Mouse (Mus musculus) intestine, embryonic 14.5 days (tissue): ENCODE measurements around the gene Sphk1. TPM values are rescaled to one million over a fixed set of nuclear protein-coding genes. Genes with fewer than 3 reads are reported as not detected.

ENCODE experiments used
- ATAC-seq: fragments of 200-750 bp; cut with Nextera tagmentation; replicated peaks from 2 replicates; pipeline ENCODE4 v1.8.0; 2017; ENCODE audit warnings: low read depth, moderate number of reproducible peaks, moderate TSS enrichment, moderate library complexity; ENCODE audit not compliant: low FRiP score, low TSS enrichment
- DNase-seq: peaks from one replicate; pipeline ENCODE4 v3.0.0-alpha.2; 2018; ENCODE audit warnings: low spot score
- H3K27ac ChIP-seq: fragments of 300-500 bp; sonication (generic); 2 replicates; pipeline ENCODE4 v1.5.1; 2014; ENCODE audit warnings: low read depth, mild to moderate bottlenecking, control low read depth
- H3K27me3 ChIP-seq: fragments of 300-500 bp; sonication (generic); replicated peaks from 2 replicates; pipeline ENCODE4 v1.6.1; 2014; ENCODE audit warnings: low read length, control low read depth; ENCODE audit not compliant: control insufficient read depth, insufficient read depth
- H3K36me3 ChIP-seq: fragments of 300-500 bp; sonication (generic); 2 replicates; pipeline ENCODE4 v1.6.1; 2014; ENCODE audit warnings: low read length, control low read depth; ENCODE audit not compliant: control insufficient read depth, insufficient read depth
- H3K4me1 ChIP-seq: fragments of 300-500 bp; sonication (generic); replicated peaks from 2 replicates; pipeline ENCODE4 v1.6.1; 2014; ENCODE audit warnings: low read length, control low read depth, mixed read lengths; ENCODE audit not compliant: control insufficient read depth, insufficient read depth
- H3K4me2 ChIP-seq: fragments of 300-500 bp; sonication (generic); 2 replicates; pipeline ENCODE4 v1.6.1; 2014; ENCODE audit warnings: low read length
- H3K4me3 ChIP-seq: fragments of 300-500 bp; sonication (generic); 2 replicates; pipeline ENCODE4 v1.5.1; 2014; ENCODE audit warnings: low read depth, low read length, control low read depth, mixed read lengths
- H3K9ac ChIP-seq: fragments of 300-500 bp; sonication (generic); 2 replicates; pipeline ENCODE4 v1.6.1; 2014; ENCODE audit warnings: mild to moderate bottlenecking, low read length
- H3K9me3 ChIP-seq: fragments of 300-500 bp; sonication (generic); 2 replicates; pipeline ENCODE4 v1.6.1; 2016; ENCODE audit warnings: low read length, control low read depth; ENCODE audit not compliant: control insufficient read depth
- WGBS: fragments of 180-500 bp; shearing (Covaris S2); extraction: QIAGEN DNeasy Blood & Tissue Kit; methylation state at CpG from one replicate; pipeline ENCODE4 v1.1.7; 2014; 5-methylcytosine and 5-hydroxymethylcytosine counted together
- polyA plus RNA-seq: library from polyadenylated mRNA; unstranded; fragments of >200 nt; fragmentation: Nextera tagmentation; extraction: Ambion mirVana; gene quantifications from 2 replicates; pipeline ENCODE4 v1.2.1, GENCODE M21; 2014

Gene Sphk1
- polyA plus RNA-seq, 1 experiment from 2014 or later, result 4.5 TPM

GRCm38 (mm10) chr11:116554171-116554878, 23.6 kb downstream of the Sphk1 start:
- H3K4me3 ChIP-seq, result no peak overlapping the region
- H3K36me3 ChIP-seq, result no peaks in the 10 kb centered on the region
- no peaks in the 10 kb centered on the region for H3K27me3 ChIP-seq
- peaks cover 33% of the 10 kb centered on the region for H3K4me1 ChIP-seq
- H3K27ac ChIP-seq, result no peak overlapping the region
- H3K9me3 ChIP-seq, result no peaks in the 10 kb centered on the region
- ATAC-seq (no peak), DNase-seq (peak; percentile 68)
- no peak overlapping the region for H3K9ac ChIP-seq
- no peak overlapping the region for H3K4me2 ChIP-seq
- 31% methylated on average over 12 of the region's 12 CpGs for WGBS

GRCm38 (mm10) chr11:116555572-116555971, 24.8 kb downstream of the Sphk1 start:
- no peak overlapping the region for H3K9ac ChIP-seq
- no peak overlapping the region for H3K4me3 ChIP-seq
- no peaks in the 10 kb centered on the region for H3K36me3 ChIP-seq
- no peak for DNase-seq
- H3K27me3 ChIP-seq, result no peaks in the 10 kb centered on the region
- peaks cover 24% of the 10 kb centered on the region for H3K4me1 ChIP-seq
- H3K27ac ChIP-seq, result no peak overlapping the region
- no peak for ATAC-seq
- H3K4me2 ChIP-seq, result no peak overlapping the region
- 26% methylated on average over 1 of the region's 1 CpGs for WGBS
- H3K9me3 ChIP-seq, result no peaks in the 10 kb centered on the region

DNA sequence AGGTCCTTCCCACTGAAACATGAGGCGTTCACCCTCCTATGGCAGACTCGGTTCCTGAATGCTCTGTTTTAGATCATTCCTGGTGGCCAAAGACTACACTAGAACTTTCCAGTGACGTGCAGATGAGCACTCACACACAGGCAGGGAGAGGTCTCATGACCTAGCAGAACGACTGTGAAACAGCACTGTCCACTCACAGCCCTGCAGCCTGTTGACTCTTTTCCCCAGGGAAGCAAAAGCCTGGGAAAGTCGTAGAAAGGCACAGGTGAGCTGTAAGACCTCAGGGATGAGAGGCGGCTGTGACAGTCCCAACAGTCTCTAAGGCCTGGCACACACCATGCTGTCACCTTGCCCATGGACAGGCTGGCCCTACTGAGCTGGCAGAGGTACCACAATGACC, 25.6 kb downstream of the Sphk1 start:
- no peak for DNase-seq
- WGBS, result 40% methylated on average over 6 of the region's 6 CpGs
- Histone ChIP-seq H3K4me3 (no peak overlapping the region), H3K4me1 (peaks cover 17% of the 10 kb centered on the region), H3K9me3 (no peaks in the 10 kb centered on the region), H3K9ac (no peak overlapping the region), H3K4me2 (no peak overlapping the region), H3K27me3 (no peaks in the 10 kb centered on the region), H3K27ac (0 out of 2 replicates have a peak overlapping the region, but pooled peaks have one; percentile 4), H3K36me3 (no peaks in the 10 kb centered on the region)
- ATAC-seq, result no peak

- H3K9ac ChIP-seq, result no peak overlapping the region
- H3K4me1 ChIP-seq, result peaks cover 9% of the 10 kb centered on the region; the same call in 1 of the 2 replicates
- ATAC-seq (no peak), DNase-seq (no peak)
- H3K27ac ChIP-seq, result no peak overlapping the region
- no peaks in the 10 kb centered on the region for H3K36me3 ChIP-seq
- H3K27me3 ChIP-seq, result no peaks in the 10 kb centered on the region
- no peaks in the 10 kb centered on the region for H3K9me3 ChIP-seq
- 49% methylated on average over 7 of the region's 7 CpGs for WGBS
- H3K4me3 ChIP-seq, result no peak overlapping the region
- H3K4me2 ChIP-seq, result no peak overlapping the region
These were observed 34.7 kb downstream of the Sphk1 start for GRCm38 (mm10) chr11:116565283-116566041.

- Histone ChIP-seq H3K4me3 (no peak overlapping the region), H3K4me2 (no peak overlapping the region), H3K27me3 (no peaks in the 10 kb centered on the region), H3K27ac (no peak overlapping the region), H3K36me3 (no peaks in the 10 kb centered on the region), H3K9me3 (no peaks in the 10 kb centered on the region), H3K4me1 (peaks cover 15% of the 10 kb centered on the region), H3K9ac (no peak overlapping the region)
- no peak for ATAC-seq
- WGBS, result 84% methylated on average over 8 of the region's 8 CpGs
- no peak for DNase-seq
These were observed 36.8 kb downstream of the Sphk1 start for GRCm38 (mm10) chr11:116567531-116567930.

GRCm38 (mm10) chr11:116570821-116571220, 40.1 kb downstream of the Sphk1 start:
- 76% methylated on average over 7 of the region's 7 CpGs for WGBS
- Histone ChIP-seq H3K4me3 (no peak overlapping the region), H3K4me1 (peaks cover 26% of the 10 kb centered on the region), H3K27me3 (no peaks in the 10 kb centered on the region), H3K4me2 (no peak overlapping the region), H3K9me3 (no peaks in the 10 kb centered on the region), H3K9ac (no peak overlapping the region), H3K27ac (no peak overlapping the region), H3K36me3 (no peaks in the 10 kb centered on the region)
- ATAC-seq, result no peak
- no peak for DNase-seq

DNA sequence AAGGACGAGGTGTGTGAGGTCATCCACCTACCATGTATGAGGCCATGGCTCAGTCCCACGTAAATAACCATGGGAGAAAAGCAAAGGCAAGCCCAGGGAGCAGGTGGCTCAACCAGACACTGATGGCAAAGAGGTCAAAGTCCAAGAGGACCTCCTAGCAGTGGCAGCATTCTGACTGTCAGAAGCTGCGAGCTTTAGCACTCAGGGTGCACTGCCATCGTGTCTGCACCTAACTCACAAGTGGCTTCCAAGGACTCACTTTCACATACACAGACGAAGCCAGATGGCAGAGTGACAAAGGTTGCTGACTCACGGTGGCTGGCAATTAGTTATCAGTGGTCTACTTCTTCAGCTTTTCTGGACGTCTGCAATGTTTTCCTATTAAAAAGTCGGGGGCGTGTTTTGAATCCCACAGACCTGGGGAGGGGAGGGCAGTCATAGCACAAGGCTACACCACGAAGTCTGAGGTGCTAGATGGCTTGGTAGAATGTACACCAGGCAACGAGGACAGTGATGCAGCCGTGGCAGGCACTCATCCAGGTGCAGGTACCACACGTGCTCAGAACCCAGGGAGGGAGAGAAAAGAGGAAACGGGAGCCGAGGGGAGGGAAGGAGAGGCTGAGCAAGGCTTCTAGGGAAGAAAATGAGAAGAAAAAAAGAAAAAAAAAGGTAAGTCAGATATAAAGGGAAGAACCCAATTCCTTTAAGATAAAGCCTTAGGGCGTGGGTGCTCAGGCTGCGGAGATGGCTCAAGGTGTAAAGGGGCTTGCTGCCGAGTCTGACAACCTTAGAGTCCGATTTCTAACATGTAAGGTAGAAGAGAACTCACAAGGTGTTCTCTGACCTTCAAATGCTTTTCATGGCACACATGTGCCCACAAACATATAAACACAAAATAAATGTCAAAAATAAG, 41.3 kb downstream of the Sphk1 start:
- no peak; the same call in 1 of the 2 replicates for ATAC-seq

GRCm38 (mm10) chr11:116572756-116573543, 42.2 kb downstream of the Sphk1 start:
- DNase-seq, result no peak
- Histone ChIP-seq H3K4me1 (peaks cover 24% of the 10 kb centered on the region), H3K36me3 (no peaks in the 10 kb centered on the region), H3K27ac (no peak overlapping the region), H3K4me3 (no peak overlapping the region), H3K27me3 (no peaks in the 10 kb centered on the region), H3K4me2 (no peak overlapping the region), H3K9ac (no peak overlapping the region), H3K9me3 (no peaks in the 10 kb centered on the region)
- 46% methylated on average over 12 of the region's 12 CpGs for WGBS
- no peak for ATAC-seq

More for the DNA sequence above, 41.3 kb downstream of the Sphk1 start:
- Histone ChIP-seq H3K9me3 (no peaks in the 10 kb centered on the region), H3K36me3 (no peaks in the 10 kb centered on the region), H3K4me2 (no peak overlapping the region), H3K4me1 (peaks cover 24% of the 10 kb centered on the region), H3K4me3 (no peak overlapping the region), H3K27ac (no peak overlapping the region), H3K9ac (no peak overlapping the region), H3K27me3 (no peaks in the 10 kb centered on the region)
- WGBS, result 74% methylated on average over 19 of the region's 19 CpGs
- no peak for DNase-seq
